Mouse (Mus musculus): ENCODE results near the gene Ctnna2. TPM values are rescaled to one million over a fixed set of nuclear protein-coding genes. Genes with fewer than 3 reads are reported as not detected.

The Ctnna2 gene
- polyA plus RNA-seq, 1 experiment from 2014 or later: 0.16 TPM

DNA sequence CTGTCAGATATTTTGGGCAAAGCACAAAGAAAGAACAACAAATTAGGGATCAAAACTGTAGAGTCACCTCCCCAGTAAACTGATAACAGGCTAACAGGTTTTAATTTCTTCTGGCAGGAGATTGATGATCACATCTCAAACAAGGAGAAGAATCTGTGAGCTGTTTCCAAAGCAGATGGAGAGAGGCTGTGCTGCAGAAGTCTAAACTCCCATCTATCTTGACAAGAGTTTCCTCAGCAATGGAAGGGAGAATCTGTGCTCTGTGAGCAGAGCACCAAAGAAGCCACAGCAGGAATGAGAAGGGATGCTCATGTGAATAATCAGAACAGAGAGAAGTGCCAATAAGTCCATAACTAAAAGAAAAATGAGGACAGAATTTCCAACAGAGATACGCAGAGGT, 678.2 kb downstream of the Ctnna2 start:
- 87% methylated on average over 1 of the region's 1 CpGs for WGBS
- ATAC-seq (replicated peaks; ENCODE audit: low FRiP score, low read depth): no peak

DNA sequence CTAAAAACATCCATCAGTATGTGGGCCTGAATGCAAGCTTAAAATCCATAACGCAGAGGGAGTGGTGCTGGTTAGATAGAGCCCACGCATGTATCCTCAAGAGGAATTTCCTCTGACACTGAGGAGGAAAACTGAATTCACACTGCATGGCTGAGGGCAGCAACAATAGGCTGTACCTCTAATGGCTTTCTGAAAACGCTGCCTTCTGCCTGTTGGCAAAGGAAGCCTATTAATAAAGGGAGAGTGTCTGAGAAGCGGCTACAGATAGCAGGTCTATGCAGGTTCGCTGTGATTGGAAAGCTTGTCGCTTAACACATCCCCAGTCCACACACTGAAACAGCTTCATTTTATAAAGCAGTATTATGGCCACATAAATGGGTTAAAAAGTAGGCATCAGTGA, 688.1 kb downstream of the Ctnna2 start:
- Histone ChIP-seq H3K36me3 (ENCODE audit: insufficient read depth, low read length) (no peaks in the 10 kb centered on the region), H3K4me1 (replicated peaks; ENCODE audit: insufficient read depth, low read length) (no peaks in the 10 kb centered on the region), H3K27me3 (ENCODE audit: insufficient read depth, low read length) (no peaks in the 10 kb centered on the region), H3K4me3 (replicated peaks; ENCODE audit: low read depth, low read length) (no peak overlapping the region), H3K27ac (no peak overlapping the region), H3K4me2 (ENCODE audit: low read length) (no peak overlapping the region), H3K9ac (ENCODE audit: low read depth, low read length) (no peak overlapping the region), H3K9me3 (replicated peaks; ENCODE audit: low read length) (no peaks in the 10 kb centered on the region)
- ATAC-seq (replicated peaks; ENCODE audit: low FRiP score, low read depth) (no peak), DNase-seq (ENCODE audit: low spot score) (no peak)
- 71% methylated on average over 6 of the region's 6 CpGs for WGBS
- TF ChIP-seq CTCF (IDR thresholded peaks at IDR 0.05; ENCODE audit: low read depth): no peak

More for the DNA sequence above, 678.2 kb downstream of the Ctnna2 start:
- Histone ChIP-seq H3K27me3 (ENCODE audit: insufficient read depth, low read length) (no peaks in the 10 kb centered on the region), H3K27ac (no peak overlapping the region), H3K4me1 (replicated peaks; ENCODE audit: insufficient read depth, low read length) (no peaks in the 10 kb centered on the region), H3K4me2 (ENCODE audit: low read length) (no peak overlapping the region), H3K4me3 (replicated peaks; ENCODE audit: low read depth, low read length) (no peak overlapping the region), H3K9ac (ENCODE audit: low read depth, low read length) (no peak overlapping the region), H3K9me3 (replicated peaks; ENCODE audit: low read length) (no peaks in the 10 kb centered on the region), H3K36me3 (ENCODE audit: insufficient read depth, low read length) (no peaks in the 10 kb centered on the region)
- TF ChIP-seq CTCF (IDR thresholded peaks at IDR 0.05; ENCODE audit: low read depth): no peak
- peak; percentile 11 for DNase-seq (ENCODE audit: low spot score)

DNA sequence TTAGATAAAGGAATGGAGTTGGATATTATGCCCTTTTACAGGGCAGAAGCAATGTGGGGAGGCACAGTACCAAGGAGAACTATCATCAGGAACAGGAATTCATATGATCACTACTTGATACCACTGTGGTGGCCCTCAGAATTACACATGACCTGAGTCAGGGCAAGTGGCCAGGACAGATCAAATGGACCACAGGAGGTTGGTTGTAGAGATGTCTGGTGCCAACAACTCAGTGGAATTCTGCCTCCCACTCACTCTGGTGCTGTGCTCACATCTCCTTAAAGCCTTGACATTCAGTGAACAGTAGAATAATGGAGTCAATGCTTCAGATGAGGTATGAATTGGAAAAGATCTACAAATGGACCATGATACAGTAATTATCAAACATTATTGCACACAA, 691.1 kb downstream of the Ctnna2 start:
- ATAC-seq (replicated peaks; ENCODE audit: low FRiP score, low read depth) (no peak), DNase-seq (ENCODE audit: low spot score) (no peak)
- Histone ChIP-seq H3K27ac (no peak overlapping the region), H3K4me2 (ENCODE audit: low read length) (no peak overlapping the region), H3K36me3 (ENCODE audit: insufficient read depth, low read length) (no peaks in the 10 kb centered on the region), H3K9me3 (replicated peaks; ENCODE audit: low read length) (no peaks in the 10 kb centered on the region), H3K4me1 (replicated peaks; ENCODE audit: insufficient read depth, low read length) (no peaks in the 10 kb centered on the region), H3K4me3 (replicated peaks; ENCODE audit: low read depth, low read length) (no peak overlapping the region), H3K27me3 (ENCODE audit: insufficient read depth, low read length) (no peaks in the 10 kb centered on the region), H3K9ac (ENCODE audit: low read depth, low read length) (no peak overlapping the region)
- no peak for TF ChIP-seq CTCF (IDR thresholded peaks at IDR 0.05; ENCODE audit: low read depth)

DNA sequence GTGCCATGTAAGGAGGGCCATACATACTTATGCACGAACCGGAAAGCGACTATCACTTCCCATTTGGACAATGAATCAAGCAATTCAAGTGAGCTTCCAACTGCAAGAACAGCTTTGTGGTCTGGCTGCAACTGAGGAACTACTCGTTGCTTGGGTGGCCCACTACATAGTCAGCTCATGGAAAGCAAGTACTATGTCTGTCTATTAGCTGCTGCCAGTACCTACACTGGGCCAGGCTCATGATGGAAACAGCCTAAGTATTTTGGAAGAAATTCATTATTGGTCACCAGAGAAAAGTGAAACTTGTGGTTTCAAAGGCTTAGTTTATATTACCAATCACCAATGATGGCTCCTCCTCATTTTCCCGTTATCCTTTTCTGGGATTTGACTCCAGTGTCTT, 693.2 kb downstream of the Ctnna2 start:
- no peak overlapping the region for H3K27ac ChIP-seq
- DNase-seq (ENCODE audit: low spot score): no peak
- no peak for ATAC-seq (replicated peaks; ENCODE audit: low FRiP score, low read depth)
- no peaks in the 10 kb centered on the region for H3K9me3 ChIP-seq (replicated peaks; ENCODE audit: low read length)
- 84% methylated on average over 5 of the region's 5 CpGs for WGBS
- H3K4me3 ChIP-seq (replicated peaks; ENCODE audit: low read depth, low read length): no peak overlapping the region
- H3K4me1 ChIP-seq (replicated peaks; ENCODE audit: insufficient read depth, low read length): no peaks in the 10 kb centered on the region
- no peak overlapping the region for H3K4me2 ChIP-seq (ENCODE audit: low read length)
- no peaks in the 10 kb centered on the region for H3K27me3 ChIP-seq (ENCODE audit: insufficient read depth, low read length)
- H3K36me3 ChIP-seq (ENCODE audit: insufficient read depth, low read length): no peaks in the 10 kb centered on the region
- H3K9ac ChIP-seq (ENCODE audit: low read depth, low read length): no peak overlapping the region
- TF ChIP-seq CTCF (IDR thresholded peaks at IDR 0.05; ENCODE audit: low read depth): no peak

DNA sequence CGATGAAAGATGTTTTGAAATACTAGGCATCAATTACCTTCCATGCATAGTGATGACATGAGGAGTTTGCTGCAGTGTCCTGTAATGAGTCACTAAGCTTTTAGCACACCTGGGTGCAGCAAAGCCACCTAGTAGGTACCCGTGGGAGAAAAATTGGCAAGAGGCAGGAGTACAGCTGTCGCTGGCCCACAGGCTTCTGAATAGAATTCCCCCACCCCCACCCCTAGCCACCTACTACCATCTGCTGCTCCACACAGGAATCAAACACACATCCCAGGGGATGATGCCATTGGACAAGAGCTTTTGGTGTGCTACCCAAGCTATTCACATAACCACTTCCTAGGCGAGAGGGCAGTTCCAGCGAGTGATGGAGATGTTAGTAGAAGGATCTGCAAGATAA, 700.7 kb downstream of the Ctnna2 start:
- H3K9ac ChIP-seq (ENCODE audit: low read depth, low read length): no peak overlapping the region
- H3K9me3 ChIP-seq (replicated peaks; ENCODE audit: low read length): no peaks in the 10 kb centered on the region
- 89% methylated on average over 5 of the region's 5 CpGs for WGBS
- H3K36me3 ChIP-seq (ENCODE audit: insufficient read depth, low read length): no peaks in the 10 kb centered on the region
- H3K4me1 ChIP-seq (replicated peaks; ENCODE audit: insufficient read depth, low read length): no peaks in the 10 kb centered on the region
- ATAC-seq (replicated peaks; ENCODE audit: low FRiP score, low read depth): no peak
- no peak overlapping the region for H3K27ac ChIP-seq
- no peak overlapping the region for H3K4me3 ChIP-seq (replicated peaks; ENCODE audit: low read depth, low read length)
- TF ChIP-seq CTCF (IDR thresholded peaks at IDR 0.05; ENCODE audit: low read depth): no peak
- no peak for DNase-seq (ENCODE audit: low spot score)
- H3K27me3 ChIP-seq (ENCODE audit: insufficient read depth, low read length): no peaks in the 10 kb centered on the region
- no peak overlapping the region for H3K4me2 ChIP-seq (ENCODE audit: low read length)

DNA sequence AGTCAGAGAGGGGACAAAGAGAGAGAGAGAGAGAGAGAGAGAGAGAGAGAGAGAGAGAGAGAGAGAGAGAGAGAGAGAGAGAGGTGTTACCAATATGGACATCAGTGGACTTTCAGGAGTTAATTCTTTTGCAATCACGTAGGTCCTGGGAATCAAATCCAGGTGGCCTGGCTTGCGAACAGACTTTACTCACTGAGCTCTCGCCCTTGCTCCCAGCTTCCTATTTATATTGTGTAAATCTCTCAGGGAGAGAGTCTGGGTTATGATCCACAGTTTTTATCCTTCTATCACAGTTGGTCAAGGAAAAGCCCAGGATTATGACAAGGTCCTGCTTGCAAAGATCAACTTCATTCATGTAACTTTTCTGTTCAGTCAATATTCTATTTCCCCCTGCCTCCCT, 714.3 kb downstream of the Ctnna2 start:
- Histone ChIP-seq H3K9ac (ENCODE audit: low read depth, low read length) (no peak overlapping the region), H3K4me3 (replicated peaks; ENCODE audit: low read depth, low read length) (no peak overlapping the region), H3K4me2 (ENCODE audit: low read length) (no peak overlapping the region), H3K4me1 (replicated peaks; ENCODE audit: insufficient read depth, low read length) (no peaks in the 10 kb centered on the region), H3K27ac (no peak overlapping the region), H3K9me3 (replicated peaks; ENCODE audit: low read length) (no peaks in the 10 kb centered on the region), H3K36me3 (ENCODE audit: insufficient read depth, low read length) (no peaks in the 10 kb centered on the region), H3K27me3 (ENCODE audit: insufficient read depth, low read length) (no peaks in the 10 kb centered on the region)
- 58% methylated on average over 3 of the region's 3 CpGs for WGBS
- no peak for ATAC-seq (replicated peaks; ENCODE audit: low FRiP score, low read depth)
- no peak for DNase-seq (ENCODE audit: low spot score)
- no peak for TF ChIP-seq CTCF (IDR thresholded peaks at IDR 0.05; ENCODE audit: low read depth)

DNA sequence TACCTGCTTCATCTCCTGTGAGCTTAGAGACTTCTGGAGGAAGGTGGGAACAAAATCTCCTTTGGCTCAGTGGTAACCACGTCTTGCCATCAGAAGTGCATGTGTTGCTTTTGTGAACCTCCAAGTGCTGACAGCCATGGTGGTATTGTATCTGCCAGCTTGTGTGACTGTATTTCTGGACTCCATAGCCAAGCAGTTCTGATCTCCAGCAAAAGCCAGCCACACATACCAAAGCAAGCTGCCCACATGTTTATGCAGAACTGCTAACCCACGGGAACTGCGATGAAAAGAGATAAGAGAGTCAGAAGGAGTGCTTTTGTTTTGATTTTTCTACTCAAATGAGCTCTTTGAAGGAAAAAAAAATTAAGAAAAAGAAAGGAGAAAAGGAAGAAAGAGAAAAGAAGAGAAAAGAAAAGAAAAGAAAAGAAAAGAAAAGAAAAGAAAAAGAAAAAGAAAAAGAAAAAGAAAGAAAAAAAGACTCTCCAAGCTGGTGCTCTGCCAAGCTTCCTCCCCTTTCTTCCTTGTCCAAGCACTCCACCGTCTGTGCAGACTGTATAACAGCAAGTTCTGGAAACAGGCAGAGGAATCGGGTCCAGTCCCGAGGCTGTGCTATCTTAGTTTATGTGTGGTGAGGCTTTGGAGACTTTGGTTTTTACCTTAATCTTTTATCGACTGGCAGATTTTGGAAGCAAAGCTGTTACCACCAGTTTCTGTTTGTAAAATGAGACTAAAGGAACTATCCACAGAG, 722.0 kb downstream of the Ctnna2 start:
- DNase-seq (ENCODE audit: low spot score) (peak; percentile 70), ATAC-seq (replicated peaks; ENCODE audit: low FRiP score, low read depth) (no peak)
- Histone ChIP-seq H3K27me3 (ENCODE audit: insufficient read depth, low read length) (no peaks in the 10 kb centered on the region), H3K4me1 (replicated peaks; ENCODE audit: insufficient read depth, low read length) (no peaks in the 10 kb centered on the region), H3K4me2 (ENCODE audit: low read length) (no peak overlapping the region), H3K27ac (no peak overlapping the region), H3K9ac (ENCODE audit: low read depth, low read length) (no peak overlapping the region), H3K9me3 (replicated peaks; ENCODE audit: low read length) (no peaks in the 10 kb centered on the region), H3K4me3 (replicated peaks; ENCODE audit: low read depth, low read length) (no peak overlapping the region), H3K36me3 (ENCODE audit: insufficient read depth, low read length) (no peaks in the 10 kb centered on the region)
- WGBS: 42% methylated on average over 7 of the region's 7 CpGs
- peak; percentile 71 for TF ChIP-seq CTCF (IDR thresholded peaks at IDR 0.05; ENCODE audit: low read depth)

Data from kidney, postnatal 0 days (tissue).